Mouse (Mus musculus) kidney, postnatal 36 days (tissue): Measurements from ENCODE around the gene Tet3.

Source experiments
- DNase-seq, 2 experiments: peaks; one replicate each; pipeline ENCODE4 v3.0.0; 2021 to 2022; ENCODE audit warnings: mixed read lengths in 2 of 2

Tet3 gene

GRCm38 (mm10) chr6:83459034-83459644 is at the start of gene Tet3:
Tet3 (minus strand) TSS chr6:83459084.
- DNase-seq, result no peak

GRCm38 (mm10) chr6:83507168-83507546 is 48.3 kb upstream of the Tet3 start:
- no peak for DNase-seq

- peak; percentile 98 to 99 for DNase-seq
Observed at GRCm38 (mm10) chr6:83506258-83507167, 47.6 kb upstream of the Tet3 start, which contains the start of gene Dguok. Dguok (minus strand) TSS chr6:83506969.

- no peak for DNase-seq
Observed at GRCm38 (mm10) chr6:83505554-83505953, 46.7 kb upstream of the Tet3 start.

GRCm38 (mm10) chr6:83503361-83503760 is 44.5 kb upstream of the Tet3 start:
- no peak for DNase-seq

- DNase-seq, result peak; percentile 24 to 37
Observed at GRCm38 (mm10) chr6:83502656-83503055, 43.8 kb upstream of the Tet3 start.

GRCm38 (mm10) chr6:83501524-83502310 is 42.8 kb upstream of the Tet3 start:
- peak in 1 of 2 experiments; percentile 46 for DNase-seq

- no peak for DNase-seq
Observed at GRCm38 (mm10) chr6:83500462-83500861, 41.6 kb upstream of the Tet3 start.

- DNase-seq, result no peak
Observed at GRCm38 (mm10) chr6:83499078-83499477, 40.2 kb upstream of the Tet3 start.

GRCm38 (mm10) chr6:83496753-83497710 is 38.1 kb upstream of the Tet3 start:
- DNase-seq, result peak; percentile 65 to 70

GRCm38 (mm10) chr6:83496009-83496752 is 37.3 kb upstream of the Tet3 start:
- no peak for DNase-seq

GRCm38 (mm10) chr6:83490622-83491021 is 31.7 kb upstream of the Tet3 start:
- DNase-seq, result no peak

GRCm38 (mm10) chr6:83488200-83488599 is 29.3 kb upstream of the Tet3 start:
- DNase-seq, result no peak

- no peak for DNase-seq
Observed at GRCm38 (mm10) chr6:83487298-83487697, 28.4 kb upstream of the Tet3 start.

GRCm38 (mm10) chr6:83485854-83486253 is 27.0 kb upstream of the Tet3 start:
- no peak for DNase-seq

- no peak for DNase-seq
Observed at GRCm38 (mm10) chr6:83483776-83484175, 24.9 kb upstream of the Tet3 start.

- peak; percentile 44 to 62 for DNase-seq
Observed at GRCm38 (mm10) chr6:83482418-83483085, 23.7 kb upstream of the Tet3 start.

GRCm38 (mm10) chr6:83480019-83480655 is 21.3 kb upstream of the Tet3 start:
- no peak for DNase-seq

- peak in 1 of 2 experiments; percentile 26 for DNase-seq
Observed at GRCm38 (mm10) chr6:83479193-83479592, 20.3 kb upstream of the Tet3 start.

- no peak for DNase-seq
Observed at GRCm38 (mm10) chr6:83478628-83479027, 19.7 kb upstream of the Tet3 start.
